Mouse (Mus musculus) heart, embryonic 14.5 days (tissue): ENCODE data around the gene Gps1. TPM values are rescaled to one million over a fixed set of nuclear protein-coding genes. Genes with fewer than 3 reads are reported as not detected.
"Not testable (repeated sequence)": the region's sequence is repeated elsewhere in the genome, so short reads cannot be mapped to it uniquely, and the experiment has no call there.

ENCODE experiments used
- ATAC-seq: fragments of 200-750 bp; cut with Nextera tagmentation; 2 replicates; pipeline ENCODE4 v1.8.0; 2017; ENCODE audit warnings: low read depth, moderate TSS enrichment; ENCODE audit not compliant: insufficient number of reproducible peaks, insufficient read depth, low FRiP score
- H3K27ac ChIP-seq, 2 experiments: fragments of 200-500 bp in 1 of 2; fragments of 300-500 bp in 1 of 2; sonication (generic) in 1 of 2; replicated peaks in 1 of 2; 2 replicates each; pipeline ENCODE4 v1.5.1; 2012 to 2014; ENCODE audit warnings: low read depth in 2 of 2, low read length in 2 of 2, control low read depth in 1 of 2, mild to moderate bottlenecking in 1 of 2, mixed read lengths in 1 of 2; ENCODE audit not compliant: control insufficient read depth in 1 of 2, insufficient read depth in 1 of 2
- H3K27me3 ChIP-seq: fragments of 300-500 bp; sonication (generic); 2 replicates; pipeline ENCODE4 v1.6.1; 2014; ENCODE audit warnings: mild to moderate bottlenecking, low read length, control low read depth; ENCODE audit not compliant: control insufficient read depth, insufficient read depth
- H3K36me3 ChIP-seq: fragments of 300-500 bp; sonication (generic); 2 replicates; pipeline ENCODE4 v1.6.1; 2014; ENCODE audit warnings: mild to moderate bottlenecking, control low read depth, low read length, mixed read lengths; ENCODE audit not compliant: control insufficient read depth, insufficient read depth
- H3K4me1 ChIP-seq, 2 experiments: fragments of 200-500 bp in 1 of 2; fragments of 300-500 bp in 1 of 2; sonication (generic) in 1 of 2; 2 replicates each; pipeline ENCODE4 v1.6.1; 2012 to 2014; ENCODE audit warnings: low read length in 2 of 2, control low read depth in 1 of 2, mixed read lengths in 1 of 2; ENCODE audit not compliant: control insufficient read depth in 2 of 2, insufficient read depth in 2 of 2
- H3K4me2 ChIP-seq: fragments of 300-500 bp; sonication (generic); 2 replicates; pipeline ENCODE4 v1.6.1; 2014; ENCODE audit warnings: mild to moderate bottlenecking, low read length
- H3K4me3 ChIP-seq, 2 experiments: fragments of 200-500 bp in 1 of 2; fragments of 300-500 bp in 1 of 2; sonication (generic) in 1 of 2; 2 replicates each; pipeline ENCODE4 v1.5.1; 2012 to 2014; ENCODE audit warnings: low read length in 2 of 2, mild to moderate bottlenecking in 2 of 2, control low read depth in 1 of 2, low read depth in 1 of 2, moderate library complexity in 1 of 2; ENCODE audit not compliant: control insufficient read depth in 1 of 2, insufficient read depth in 1 of 2
- H3K9ac ChIP-seq: fragments of 300-500 bp; sonication (generic); 2 replicates; pipeline ENCODE4 v1.6.1; 2014; ENCODE audit warnings: mild to moderate bottlenecking, low read length
- H3K9me3 ChIP-seq: fragments of 300-500 bp; sonication (generic); 2 replicates; pipeline ENCODE4 v1.6.1; 2016; ENCODE audit warnings: low read length, control low read depth; ENCODE audit not compliant: control insufficient read depth
- WGBS: fragments of 180-500 bp; shearing (Covaris S2); extraction: QIAGEN DNeasy Blood & Tissue Kit; methylation state at CpG from one replicate; pipeline ENCODE4 v1.1.7; 2014; 5-methylcytosine and 5-hydroxymethylcytosine counted together
- polyA plus RNA-seq: library from polyadenylated mRNA; unstranded; fragments of >200 nt; fragmentation: Nextera tagmentation; extraction: Ambion mirVana; gene quantifications from 2 replicates; pipeline ENCODE4 v1.2.1, GENCODE M21; 2014

Gene Gps1
- polyA plus RNA-seq, 1 experiment from 2014 or later = 151 TPM

DNA sequence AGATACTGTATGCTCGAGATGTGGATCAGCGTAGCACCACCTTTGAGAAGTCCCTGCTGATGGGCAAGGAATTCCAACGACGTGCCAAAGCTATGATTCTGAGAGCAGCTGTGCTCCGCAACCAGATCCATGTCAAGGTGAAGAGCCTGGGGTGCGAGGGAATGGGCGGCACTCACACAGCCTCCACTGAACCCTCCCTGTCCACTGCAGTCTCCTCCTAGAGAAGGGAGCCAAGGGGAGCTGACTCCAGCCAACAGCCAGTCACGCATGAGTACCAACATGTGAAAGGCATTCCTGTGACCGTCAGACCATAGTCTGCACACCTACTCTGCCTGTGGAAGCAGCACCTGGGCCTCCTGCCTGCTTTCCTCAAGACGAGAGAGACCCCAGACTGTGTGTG is 4.4 kb downstream of the Gps1 start:
- not testable (repeated sequence) for H3K27ac ChIP-seq, H3K9ac ChIP-seq, H3K9me3 ChIP-seq, H3K27me3 ChIP-seq, H3K4me2 ChIP-seq, H3K4me1 ChIP-seq, H3K4me3 ChIP-seq, ATAC-seq
- peaks cover 75% of the 10 kb centered on the region for H3K36me3 ChIP-seq
- 84% methylated on average over 9 of the region's 10 CpGs for WGBS

DNA sequence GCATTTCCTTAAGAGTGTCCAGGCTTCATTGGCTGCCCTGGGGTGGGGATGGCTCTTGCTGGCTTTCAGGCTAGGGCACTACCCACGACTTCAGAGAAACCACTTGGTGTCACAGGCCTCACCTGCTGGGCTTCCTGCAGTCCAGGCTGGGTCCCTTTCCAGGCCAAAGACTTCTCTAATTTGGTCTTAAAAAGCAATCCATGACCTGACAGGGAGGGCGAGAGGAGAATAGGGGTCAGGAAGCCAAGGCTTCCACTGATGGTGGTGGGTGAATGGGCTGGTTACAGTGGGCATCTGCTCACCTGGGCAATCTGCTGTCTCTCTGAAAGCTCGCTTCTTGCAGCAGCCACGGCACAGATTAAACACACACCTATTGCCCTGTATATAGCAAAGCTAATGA is 5.3 kb downstream of the Gps1 start:
- Histone ChIP-seq H3K4me1 (peaks cover 6 to 8% of the 10 kb centered on the region in 2 experiments), H3K9me3 (no peaks in the 10 kb centered on the region), H3K4me3 (no peak overlapping the region), H3K27me3 (no peaks in the 10 kb centered on the region), H3K9ac (no peak overlapping the region), H3K27ac (no peak overlapping the region), H3K4me2 (no peak overlapping the region), H3K36me3 (peaks cover 84% of the 10 kb centered on the region)
- WGBS = 86% methylated on average over 4 of the region's 4 CpGs
- no peak for ATAC-seq

DNA sequence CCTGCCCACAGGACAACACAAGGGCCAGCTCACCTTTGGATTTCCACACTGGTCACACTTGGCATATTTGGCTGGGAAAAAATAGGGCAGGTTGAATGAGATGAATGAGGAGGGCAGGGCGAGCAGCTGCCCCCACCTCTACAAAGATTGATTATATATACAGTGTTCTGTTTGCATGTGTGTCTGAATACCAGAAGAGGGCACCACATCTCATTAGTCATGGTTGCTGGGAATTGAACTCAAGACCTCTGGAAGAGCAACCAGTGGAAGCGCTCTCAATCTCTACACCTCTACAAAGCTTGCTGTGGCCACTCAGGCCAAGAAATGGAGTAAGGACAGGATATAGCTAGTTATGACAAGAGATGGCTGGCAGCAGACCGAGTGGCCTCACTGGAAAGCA is 5.7 kb downstream of the Gps1 start:
- 84% methylated on average over 3 of the region's 3 CpGs for WGBS
- H3K27me3 ChIP-seq = no peaks in the 10 kb centered on the region
- no peaks in the 10 kb centered on the region for H3K9me3 ChIP-seq

DNA sequence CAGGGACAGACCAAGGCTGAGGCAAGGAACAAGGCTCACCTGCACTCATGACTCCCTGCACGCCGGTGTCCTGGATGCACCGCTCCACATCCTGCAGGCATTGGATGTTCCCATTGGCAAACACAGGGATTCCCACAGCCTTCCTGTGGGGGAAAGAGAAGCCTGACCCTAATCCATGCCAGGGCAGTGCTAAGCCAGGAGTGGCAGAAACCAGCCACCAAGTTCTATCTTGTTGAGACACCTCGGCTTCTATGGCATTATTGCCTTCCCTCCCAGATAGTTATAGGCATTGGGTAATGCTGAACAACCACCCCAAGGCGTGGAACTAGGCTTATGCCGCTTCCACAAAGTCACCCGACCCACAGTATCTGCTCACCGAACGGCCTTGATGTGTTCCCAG is 8.6 kb downstream of the Gps1 start:
- Histone ChIP-seq H3K9me3 (no peaks in the 10 kb centered on the region), H3K27me3 (no peaks in the 10 kb centered on the region), H3K4me2 (no peak overlapping the region), H3K4me1 (peaks cover 10% of the 10 kb centered on the region in 2 experiments), H3K27ac (no peak overlapping the region), H3K36me3 (peaks cover 68% of the 10 kb centered on the region), H3K9ac (no peak overlapping the region), H3K4me3 (no peak overlapping the region)
- 91% methylated on average over 9 of the region's 9 CpGs for WGBS
- no peak for ATAC-seq

More for the DNA sequence above, 5.7 kb downstream of the Gps1 start:
- Histone ChIP-seq H3K36me3 (peaks cover 87% of the 10 kb centered on the region), H3K4me2 (no peak overlapping the region), H3K27ac (no peak overlapping the region), H3K9ac (no peak overlapping the region), H3K4me3 (no peak overlapping the region), H3K4me1 (peaks cover 6 to 7% of the 10 kb centered on the region in 2 experiments)
- ATAC-seq = no peak

DNA sequence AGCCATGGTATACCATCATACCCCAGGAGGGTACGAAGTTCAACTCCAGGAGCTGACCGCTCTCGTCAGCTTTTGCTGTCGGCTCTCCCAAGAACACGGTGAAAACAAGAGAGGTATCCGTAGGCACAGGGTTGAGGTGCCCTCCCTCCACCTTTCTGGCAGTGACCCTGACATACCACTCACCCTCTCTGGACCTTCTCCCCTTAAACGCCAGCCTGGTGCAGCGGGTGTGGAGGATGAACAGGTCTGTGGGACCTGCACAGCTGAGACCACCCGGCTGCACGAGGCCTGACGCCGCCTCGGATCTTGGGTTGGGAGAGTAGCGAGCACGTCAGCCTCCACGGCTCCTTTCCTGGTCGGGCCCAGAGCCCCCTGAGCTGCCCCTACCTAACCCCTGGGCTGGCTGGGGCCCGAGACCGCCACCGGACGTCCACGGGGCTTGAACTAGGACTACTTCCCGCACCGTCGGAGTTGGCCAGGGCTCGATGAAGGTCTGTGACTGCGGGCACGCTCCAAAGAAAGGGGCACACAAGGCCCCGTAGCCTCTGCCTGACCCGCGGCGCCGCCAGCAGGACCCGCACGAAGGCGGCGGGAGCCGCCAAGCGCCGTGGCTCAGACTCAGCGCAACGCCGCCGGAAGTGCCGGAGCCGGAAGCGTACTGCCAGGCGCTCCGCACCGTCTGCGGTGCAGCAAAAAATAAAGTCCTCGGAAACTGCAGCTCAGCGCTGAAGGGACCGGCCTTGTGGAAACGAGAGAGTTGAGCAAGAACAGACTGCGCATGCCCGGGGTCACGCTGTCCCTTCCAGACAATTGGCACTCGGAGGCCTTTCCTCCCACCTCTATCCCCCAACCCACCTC is 11.9 kb downstream of the Gps1 start, which contains the start of gene Dus1l:
Dus1l (minus strand) TSS at position 648 of the 858 bp plus-strand sequence.
- Histone ChIP-seq H3K9me3 (no peaks in the 10 kb centered on the region), H3K9ac (peak within 1 kb of the TSS; percentile 95), H3K4me3 (peak within 1 kb of the TSS; percentile 78 to 83), H3K27me3 (no peaks in the 10 kb centered on the region), H3K4me1 (peaks cover 11 to 16% of the 10 kb centered on the region in 2 experiments), H3K4me2 (peak within 1 kb of the TSS; percentile 90), H3K36me3 (peaks cover 37% of the 10 kb centered on the region), H3K27ac (peak within 1 kb of the TSS; percentile 72 to 84)
- ATAC-seq = peak; percentile 77
- 2% methylated on average over 59 of the region's 59 CpGs for WGBS

DNA sequence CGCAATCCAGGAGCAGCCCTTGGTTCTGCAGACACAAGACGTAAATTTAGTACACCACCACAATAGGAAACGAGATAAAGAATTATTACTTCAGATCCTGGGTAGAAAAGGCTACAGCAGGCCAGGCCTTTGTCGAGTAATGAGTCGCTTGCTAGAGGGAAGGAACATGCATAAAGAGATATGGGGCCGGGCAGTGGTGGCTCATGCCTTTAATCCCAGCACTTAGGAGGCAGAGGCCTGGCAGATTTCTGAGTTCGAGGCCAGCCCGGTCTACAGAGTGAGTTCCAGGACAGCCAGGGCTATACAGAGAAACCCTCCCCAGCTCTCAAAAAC is 12.5 kb downstream of the Gps1 start:
- Histone ChIP-seq H3K36me3 (peaks cover 31% of the 10 kb centered on the region), H3K9ac (peak overlapping the region; percentile 62), H3K27ac (peak overlapping the region; percentile 72 to 84), H3K27me3 (no peaks in the 10 kb centered on the region), H3K4me3 (peak overlapping the region; percentile 14 to 78; a peak in 1 of 4 replicates), H3K4me2 (peak overlapping the region; percentile 90), H3K9me3 (no peaks in the 10 kb centered on the region), H3K4me1 (peaks cover 11 to 16% of the 10 kb centered on the region in 2 experiments)
- WGBS = 20% methylated on average over 8 of the region's 8 CpGs
- ATAC-seq = no peak

DNA sequence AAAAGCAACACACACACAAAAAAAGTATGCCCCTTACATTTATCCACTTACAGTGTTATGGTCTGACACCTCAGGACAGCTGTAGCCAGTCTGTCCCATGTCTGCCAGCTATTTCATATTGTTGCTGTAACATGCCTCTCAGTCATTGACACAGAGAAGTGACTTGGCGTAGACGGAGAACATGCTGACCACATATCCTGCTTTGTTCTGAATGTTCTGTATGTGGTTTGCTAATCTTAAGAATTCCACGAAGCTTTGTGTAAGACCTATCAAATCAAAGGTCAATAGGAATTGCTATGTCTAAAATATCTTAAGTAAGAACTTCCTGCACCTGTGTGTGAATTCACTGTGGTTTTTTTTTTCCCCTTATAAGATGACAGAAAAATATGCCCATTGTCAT is 14.2 kb downstream of the Gps1 start:
- Histone ChIP-seq H3K27ac (no peak overlapping the region), H3K27me3 (no peaks in the 10 kb centered on the region), H3K36me3 (peaks cover 14% of the 10 kb centered on the region), H3K4me2 (no peak overlapping the region), H3K4me3 (no peak overlapping the region), H3K9ac (no peak overlapping the region), H3K9me3 (no peaks in the 10 kb centered on the region), H3K4me1 (peaks cover 11 to 16% of the 10 kb centered on the region in 2 experiments)
- WGBS = 81% methylated on average over 3 of the region's 3 CpGs
- no peak for ATAC-seq
